Mouse (Mus musculus) small intestine, adult 2 months (tissue): ENCODE measurements around the gene Gm20854. TPM values are rescaled to one million over a fixed set of nuclear protein-coding genes. Genes with fewer than 3 reads are reported as not detected.
"Not testable (repeated sequence)": the region's sequence is repeated elsewhere in the genome, so short reads cannot be mapped to it uniquely, and the experiment has no call there.

Source experiments
- H3K27ac ChIP-seq: fragments of 200-500 bp; 2 replicates; pipeline ENCODE4 v1.5.1; 2012; ENCODE audit warnings: low read depth, low read length, control low read depth, inconsistent platforms; ENCODE audit not compliant: insufficient read depth
- H3K27me3 ChIP-seq: fragments of 200-500 bp; 2 replicates; pipeline ENCODE4 v1.6.1; 2012; ENCODE audit warnings: mild to moderate bottlenecking, moderate library complexity, low read length, inconsistent platforms; ENCODE audit not compliant: control insufficient read depth, insufficient read depth
- H3K36me3 ChIP-seq: fragments of 200-500 bp; 2 replicates; pipeline ENCODE4 v1.6.1; 2012; ENCODE audit warnings: mild to moderate bottlenecking, low read length, control low read depth, inconsistent platforms; ENCODE audit not compliant: control insufficient read depth, insufficient read depth
- H3K4me1 ChIP-seq: fragments of 200-500 bp; 2 replicates; pipeline ENCODE4 v1.6.1; 2012; ENCODE audit warnings: low read length, inconsistent platforms, mixed read lengths; ENCODE audit not compliant: control insufficient read depth, insufficient read depth, insufficient read length
- H3K4me3 ChIP-seq: fragments of 200-500 bp; 2 replicates; pipeline ENCODE4 v1.5.1; 2012; ENCODE audit warnings: low read depth, mild to moderate bottlenecking, control low read depth, inconsistent platforms, low read length, moderate library complexity
- WGBS: fragments of 180-500 bp; shearing (Covaris S2); methylation state at CpG from one replicate; pipeline ENCODE4 v1.1.7; 2018; 5-methylcytosine and 5-hydroxymethylcytosine counted together
- polyA plus RNA-seq: library from polyadenylated mRNA; depleted of rRNA; stranded (reverse); fragments of >200 nt; gene quantifications from 2 replicates; pipeline ENCODE4 v1.2.3, GENCODE M21; 2012; rRNA removed

Gene Gm20854
- polyA plus RNA-seq: not detected in 2 replicates

DNA sequence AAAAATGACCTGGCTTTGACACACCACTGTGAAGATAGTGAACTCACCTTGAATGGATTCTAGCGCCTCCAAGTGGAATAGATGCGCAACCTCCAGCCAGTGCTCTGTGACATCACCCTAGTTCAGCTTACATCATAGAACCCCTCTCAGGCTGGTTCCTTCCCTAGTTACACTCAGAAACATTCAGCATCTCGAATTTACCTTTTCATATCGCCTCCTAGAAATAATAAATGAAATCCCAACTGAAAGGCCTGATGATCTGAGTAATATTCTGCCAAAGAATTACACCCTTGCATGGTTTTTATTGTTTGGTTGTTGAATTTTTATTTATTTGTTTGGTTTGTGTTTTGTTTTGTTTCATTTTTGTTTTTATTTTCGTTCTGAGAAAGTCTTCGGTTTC, at the start of gene Gm20854:
Gene Gm20854 (minus strand): TSS at position 101 of the 400 bp plus-strand sequence.
- WGBS: no CpG with 5 or more reads among the region's 6 CpGs
- not testable (repeated sequence) for H3K4me3 ChIP-seq, H3K36me3 ChIP-seq, H3K27ac ChIP-seq, H3K4me1 ChIP-seq, H3K27me3 ChIP-seq
